ENCODE assay signal across 10 mouse cellular contexts in genomic region chr2:29216286-29217012, GRCm38 (mm10). TPM values are rescaled to one million over a fixed set of nuclear protein-coding genes. Genes with fewer than 3 reads are reported as not detected.
DNase-seq lines count a peak whose midpoint lies in the region; ATAC-seq and TF ChIP-seq lines count a peak whose summit lies in the region.
"Had no signal": no experiment of that assay in that cellular context is flagged by ENCODE, and none has a peak within 500 bp of the region (broad histone marks: within the 10 kb centered on the region; RNA-seq: fewer than 3 reads in every experiment).

No protein-coding gene starts in this region.

- 0 out of 2 replicates have a peak, but pooled peaks have one; percentile 53 for ATAC-seq in midbrain, embryonic 13.5 days
- ATAC-seq in midbrain, embryonic 15.5 days (replicated peaks): no peak
- ATAC-seq in forebrain, embryonic 13.5 days: no peak

- no peak overlapping the region for H3K4me2 ChIP-seq in midbrain, embryonic 13.5 days (replicated peaks)
- no peak overlapping the region for H3K4me2 ChIP-seq in midbrain, embryonic 15.5 days
- no peak overlapping the region for H3K4me2 ChIP-seq in forebrain, embryonic 13.5 days
- H3K4me2 ChIP-seq: liver, embryonic 13.5 days had no signal

- no peaks in the 10 kb centered on the region for H3K27me3 ChIP-seq in midbrain, embryonic 13.5 days
- H3K27me3 ChIP-seq in midbrain, embryonic 15.5 days (replicated peaks): no peaks in the 10 kb centered on the region
- H3K27me3 ChIP-seq in cerebellum, adult 2 months (ENCODE audit: control insufficient read depth, insufficient read depth, low read length): no peaks in the 10 kb centered on the region
- H3K27me3 ChIP-seq in heart, adult 2 months (ENCODE audit: control insufficient read depth, insufficient read depth, low read length): no peaks in the 10 kb centered on the region
- no peaks in the 10 kb centered on the region for H3K27me3 ChIP-seq in forebrain, embryonic 13.5 days
- H3K27me3 ChIP-seq: liver, embryonic 13.5 days had no signal

- H3K79me2 ChIP-seq in heart, adult 2 months (replicated peaks; ENCODE audit: control insufficient read depth, insufficient read depth, low read length): no peaks in the 10 kb centered on the region

- no peak overlapping the region for H3K4me3 ChIP-seq in midbrain, embryonic 13.5 days (replicated peaks)
- no peak overlapping the region for H3K4me3 ChIP-seq in midbrain, embryonic 15.5 days
- H3K4me3 ChIP-seq in cerebellum, adult 2 months (replicated peaks; ENCODE audit: insufficient read depth, low read depth, low read length): no peak overlapping the region
- no peak overlapping the region for H3K4me3 ChIP-seq in heart, adult 2 months
- H3K4me3 ChIP-seq in forebrain, embryonic 13.5 days: no peak overlapping the region
- H3K4me3 ChIP-seq: erythroblast, embryonic 14.5 days; liver, embryonic 13.5 days had no signal

- DNase-seq in adrenal gland, adult 2 months: peak; percentile 65
- no peak for DNase-seq in adrenal gland, postnatal 4 days (ENCODE audit: low spot score in 2 of 2)
- DNase-seq in cerebellum, adult 2 months: peak; percentile 84 to 85
- peak; percentile 77 to 79 for DNase-seq in heart, adult 2 months
- DNase-seq in lung, postnatal 10 days: peak; percentile 71
- DNase-seq: liver, embryonic 13.5 days had no signal

- peak; percentile 83 for TF ChIP-seq CTCF in cerebellum, adult 2 months (IDR thresholded peaks at IDR 0.05; ENCODE audit: borderline replicate concordance, insufficient read depth, low read depth, low read length)
- peak; percentile 76 for TF ChIP-seq CTCF in heart, adult 2 months (IDR thresholded peaks at IDR 0.05)

- no peaks in the 10 kb centered on the region for H3K4me1 ChIP-seq in midbrain, embryonic 13.5 days (replicated peaks)
- 0 out of 2 replicates have a peak, but pooled peaks cover 3% of the 10 kb centered on the region for H3K4me1 ChIP-seq in midbrain, embryonic 15.5 days
- peaks cover 28% of the 10 kb centered on the region for H3K4me1 ChIP-seq in cerebellum, adult 2 months (ENCODE audit: control insufficient read depth, insufficient read depth, low read length)
- H3K4me1 ChIP-seq in heart, adult 2 months (ENCODE audit: control insufficient read depth, insufficient read depth, low read length): peaks cover 5% of the 10 kb centered on the region; the same call in 1 of the 2 replicates
- H3K4me1 ChIP-seq in forebrain, embryonic 13.5 days: no peaks in the 10 kb centered on the region
- H3K4me1 ChIP-seq: liver, embryonic 13.5 days had no signal

- H3K27ac ChIP-seq in midbrain, embryonic 13.5 days: no peak overlapping the region
- no peak overlapping the region for H3K27ac ChIP-seq in midbrain, embryonic 15.5 days
- H3K27ac ChIP-seq in cerebellum, adult 2 months (ENCODE audit: insufficient read depth, low read length): peak overlapping the region; percentile 75; the same call in 1 of the 2 replicates
- no peak overlapping the region for H3K27ac ChIP-seq in heart, adult 2 months
- H3K27ac ChIP-seq in forebrain, embryonic 13.5 days: no peak overlapping the region
- H3K27ac ChIP-seq: liver, embryonic 13.5 days had no signal

- H3K9ac ChIP-seq in midbrain, embryonic 13.5 days (replicated peaks): no peak overlapping the region
- H3K9ac ChIP-seq in midbrain, embryonic 15.5 days: no peak overlapping the region
- no peak overlapping the region for H3K9ac ChIP-seq in heart, adult 2 months (ENCODE audit: low read depth, low read length)
- no peak overlapping the region for H3K9ac ChIP-seq in forebrain, embryonic 13.5 days
- H3K9ac ChIP-seq: liver, embryonic 13.5 days had no signal

- TF ChIP-seq POLR2A in cerebellum, adult 2 months (IDR thresholded peaks at IDR 0.05; ENCODE audit: borderline replicate concordance, insufficient read depth, low read length): no peak
- no peak for TF ChIP-seq POLR2A in heart, adult 2 months (IDR thresholded peaks at IDR 0.05; ENCODE audit: insufficient read depth, low read depth, low read length)

- intact Hi-C loops in heart, adult 2 months (cut with DNase I): loop anchor here (1.0 to 10.0 kb wide), 4 partner anchors 21 to 386 kb away; no protein-coding TSS in a partner anchor

- no peaks in the 10 kb centered on the region for H3K36me3 ChIP-seq in midbrain, embryonic 13.5 days
- no peaks in the 10 kb centered on the region for H3K36me3 ChIP-seq in midbrain, embryonic 15.5 days (replicated peaks)
- no peaks in the 10 kb centered on the region for H3K36me3 ChIP-seq in heart, adult 2 months (ENCODE audit: control insufficient read depth, insufficient read depth, low read length)
- 0 out of 2 replicates have a peak, but pooled peaks cover 4% of the 10 kb centered on the region for H3K36me3 ChIP-seq in forebrain, embryonic 13.5 days (ENCODE audit: poor library complexity, severe bottlenecking)
- H3K36me3 ChIP-seq: liver, embryonic 13.5 days had no signal

- WGBS in midbrain, embryonic 13.5 days: 46% methylated on average over 8 of the region's 8 CpGs
- WGBS in midbrain, embryonic 15.5 days: 48% methylated on average over 8 of the region's 8 CpGs
- WGBS in cerebellum, adult 2 months: 63% methylated on average over 8 of the region's 8 CpGs
- WGBS in heart, adult 2 months: 39% methylated on average over 8 of the region's 8 CpGs
- WGBS in forebrain, embryonic 13.5 days: 49% methylated on average over 8 of the region's 8 CpGs

- H3K9me3 ChIP-seq in midbrain, embryonic 13.5 days: no peaks in the 10 kb centered on the region
- no peaks in the 10 kb centered on the region for H3K9me3 ChIP-seq in midbrain, embryonic 15.5 days
- no peaks in the 10 kb centered on the region for H3K9me3 ChIP-seq in forebrain, embryonic 13.5 days (replicated peaks)
- H3K9me3 ChIP-seq: liver, embryonic 13.5 days had no signal

- no peak for TF ChIP-seq EP300 in heart, adult 2 months (IDR thresholded peaks at IDR 0.05; ENCODE audit: insufficient read depth, low read depth, low read length)

RNA-seq across cellular contexts. Expression of gene Ntng2, which starts 36.4 kb away (rescaled TPM):
- total RNA-seq in adrenal gland, adult 2 months (2021): 10 to 100 TPM; 36.0 to 55.7 TPM
- 190 and 200 TPM in 2 replicates for polyA plus RNA-seq in adrenal gland, adult 2 months (2012; rRNA removed)
- 10 to 100 TPM; 31.5 to 32.3 TPM for total RNA-seq in adrenal gland, postnatal 4 days (2021)
- polyA plus RNA-seq in midbrain, embryonic 13.5 days (2015; fragmentation: Nextera tagmentation; extraction: Ambion mirVana): 11.8 and 15.6 TPM in 2 replicates
- polyA plus RNA-seq in midbrain, embryonic 15.5 days (2015; fragmentation: Nextera tagmentation; extraction: Ambion mirVana): 13.4 and 14.6 TPM in 2 replicates
- polyA plus RNA-seq in cerebellum, adult 2 months (2012; rRNA removed): 25.7 and 26.0 TPM in 2 replicates
- 1 to 10 TPM; 7.0 to 7.9 TPM for total RNA-seq in heart, adult 2 months (2021)
- 9.7 and 17.1 TPM in 2 replicates for polyA plus RNA-seq in heart, adult 2 months (2012; rRNA removed)
- 6.2 and 8.4 TPM in 2 replicates for polyA plus RNA-seq in forebrain, embryonic 13.5 days (2015; fragmentation: Nextera tagmentation; extraction: Ambion mirVana)
- polyA plus RNA-seq: erythroblast, embryonic 14.5 days; liver, embryonic 13.5 days had no signal

Comparison
In these comparisons a context has a peak if more than half of its experiments do, and no peak if none do; other contexts are left out.
1. DNase-seq: peak in adrenal gland, adult 2 months (single experiment), cerebellum, adult 2 months (2 of 2), heart, adult 2 months (2 of 2) and lung, postnatal 10 days (single experiment); none in adrenal gland, postnatal 4 days (0 of 2).